Mouse (Mus musculus): ENCODE measurements around the gene Aco1. TPM values are rescaled to one million over a fixed set of nuclear protein-coding genes. Genes with fewer than 3 reads are reported as not detected.

Aco1 gene
- total and polyA plus RNA-seq, 2 experiments from 2014 or later, result 40.0 to 59.6 TPM

DNA sequence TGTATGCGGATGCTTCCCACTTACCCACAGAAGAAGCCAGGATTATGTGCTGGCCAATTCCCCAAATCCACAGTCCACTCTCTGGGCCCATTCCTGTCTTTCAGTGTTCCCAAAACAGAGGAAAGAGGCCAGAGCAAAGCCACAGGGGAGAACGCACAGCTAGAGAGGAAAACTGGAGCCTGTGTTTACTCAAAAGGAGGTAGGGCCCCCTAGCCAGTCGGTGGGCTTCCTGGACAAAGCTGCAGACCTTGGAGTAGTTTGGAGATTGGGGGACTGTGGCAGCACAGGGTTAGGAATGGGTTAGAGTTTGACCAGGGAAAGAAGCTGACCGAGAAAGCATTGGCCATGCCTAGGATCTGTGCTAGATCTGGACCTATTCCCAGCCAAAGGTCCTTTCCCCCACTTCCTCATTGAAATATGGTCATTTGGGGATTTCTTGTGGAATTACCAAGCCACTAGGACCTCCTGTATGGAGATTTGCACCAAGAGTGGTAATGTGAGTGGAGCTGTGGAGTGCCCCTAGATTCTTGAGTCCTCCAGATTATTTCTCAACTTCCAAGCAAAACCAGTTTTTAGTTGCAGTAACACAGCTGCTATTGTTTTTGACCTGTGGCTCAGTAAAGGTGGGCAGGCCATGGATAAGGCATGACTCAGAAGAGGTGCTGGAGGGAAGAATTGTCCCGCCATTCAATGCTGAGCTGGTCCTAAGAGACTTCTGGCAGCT is 14.8 kb downstream of the Aco1 start:
- H3K36me3 ChIP-seq (ENCODE audit: insufficient read depth), result no peaks in the 10 kb centered on the region
- no peak for TF ChIP-seq CTCF (IDR thresholded peaks at IDR 0.05; ENCODE audit: low read depth)
- DNase-seq (no peak), ATAC-seq (no peak)
- WGBS, result 87% methylated on average over 5 of the region's 5 CpGs
- H3K9me3 ChIP-seq (ENCODE audit: low read length), result no peaks in the 10 kb centered on the region
- no peak overlapping the region for H3K4me2 ChIP-seq (ENCODE audit: low read depth)
- H3K9ac ChIP-seq, result no peak overlapping the region
- no peaks in the 10 kb centered on the region for H3K27me3 ChIP-seq (ENCODE audit: insufficient read depth, low read length)
- no peak overlapping the region for H3K27ac ChIP-seq (ENCODE audit: low read depth, low read length)
- H3K4me3 ChIP-seq (ENCODE audit: low read depth, low read length), result no peak overlapping the region
- no peaks in the 10 kb centered on the region for H3K4me1 ChIP-seq (ENCODE audit: insufficient read depth)

DNA sequence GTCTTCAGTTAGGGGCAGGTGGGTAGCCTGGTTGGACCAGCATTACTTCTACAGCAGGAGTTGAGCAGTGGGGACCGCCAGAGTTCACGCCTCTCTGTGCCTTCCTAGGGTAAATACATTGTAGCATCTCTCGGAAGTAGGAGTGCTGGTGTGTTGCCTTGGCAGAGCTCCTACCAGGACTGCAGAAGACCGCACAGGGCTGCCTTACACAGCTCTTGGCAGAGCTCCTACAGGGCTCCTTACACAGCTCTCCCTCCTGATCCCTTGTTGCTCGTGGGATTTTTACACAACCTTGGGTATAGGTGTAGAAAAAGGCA is 15.3 kb downstream of the Aco1 start:
- 56% methylated on average over 5 of the region's 5 CpGs for WGBS

DNA sequence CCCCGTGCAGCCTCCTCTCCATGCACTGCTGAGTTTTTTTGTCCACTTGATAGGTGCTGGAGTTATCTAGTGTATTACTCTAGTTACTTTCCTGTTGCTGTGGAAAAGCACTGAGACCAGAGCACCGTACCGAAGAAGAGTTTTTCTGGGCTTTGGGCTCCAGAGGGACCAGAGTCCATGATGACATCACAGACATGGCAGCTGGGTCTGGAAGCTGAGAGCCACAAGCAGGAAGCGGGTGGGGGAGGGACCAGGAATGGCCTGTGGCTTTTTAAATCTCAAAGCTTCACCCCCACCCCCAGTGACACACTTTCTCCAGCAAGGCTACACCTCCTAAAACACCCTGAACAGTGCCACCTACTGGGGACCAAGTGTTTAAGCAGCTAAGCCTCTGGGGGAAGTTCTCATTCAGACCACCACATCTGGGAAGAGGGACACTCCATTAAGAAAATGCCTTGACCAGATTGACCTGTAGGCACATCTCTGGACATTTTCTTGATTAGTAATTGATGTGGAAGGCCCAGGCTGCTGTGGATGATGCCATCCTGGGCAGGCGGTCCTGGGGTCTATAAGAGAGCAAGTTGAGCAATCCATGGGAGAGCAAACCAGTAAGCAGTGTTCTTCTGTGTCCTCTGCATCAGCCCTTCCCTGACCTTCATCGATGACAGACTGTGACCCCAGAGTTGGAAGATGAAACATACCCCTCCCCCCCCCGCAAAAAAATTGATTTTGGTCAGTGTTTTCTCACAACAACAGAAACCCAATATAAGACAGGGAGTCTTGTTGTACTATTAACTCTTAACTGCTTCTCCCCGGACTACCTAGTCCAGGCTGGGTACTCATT is 17.9 kb downstream of the Aco1 start:
- TF ChIP-seq CTCF (IDR thresholded peaks at IDR 0.05; ENCODE audit: low read depth), result 0 out of 2 replicates have a peak, but pooled peaks have one; percentile 8
- Histone ChIP-seq H3K4me1 (ENCODE audit: insufficient read depth) (no peaks in the 10 kb centered on the region), H3K4me2 (ENCODE audit: low read depth) (no peak overlapping the region), H3K27ac (ENCODE audit: low read depth, low read length) (no peak overlapping the region), H3K9me3 (ENCODE audit: low read length) (no peaks in the 10 kb centered on the region), H3K9ac (no peak overlapping the region), H3K36me3 (ENCODE audit: insufficient read depth) (peaks cover 10% of the 10 kb centered on the region; the same call in 1 of the 2 replicates), H3K27me3 (ENCODE audit: insufficient read depth, low read length) (no peaks in the 10 kb centered on the region), H3K4me3 (ENCODE audit: low read depth, low read length) (no peak overlapping the region)
- DNase-seq, result no peak
- ATAC-seq, result no peak
- 98% methylated on average over 8 of the region's 8 CpGs for WGBS

More for the DNA sequence above, 15.3 kb downstream of the Aco1 start:
- Histone ChIP-seq H3K4me3 (ENCODE audit: low read depth, low read length) (no peak overlapping the region), H3K27me3 (ENCODE audit: insufficient read depth, low read length) (no peaks in the 10 kb centered on the region), H3K9ac (no peak overlapping the region), H3K27ac (ENCODE audit: low read depth, low read length) (no peak overlapping the region), H3K36me3 (ENCODE audit: insufficient read depth) (no peaks in the 10 kb centered on the region), H3K9me3 (ENCODE audit: low read length) (no peaks in the 10 kb centered on the region), H3K4me1 (ENCODE audit: insufficient read depth) (no peaks in the 10 kb centered on the region), H3K4me2 (ENCODE audit: low read depth) (no peak overlapping the region)
- DNase-seq, result no peak
- no peak; the same call in 1 of the 2 replicates for ATAC-seq
- TF ChIP-seq CTCF (IDR thresholded peaks at IDR 0.05; ENCODE audit: low read depth), result no peak

DNA sequence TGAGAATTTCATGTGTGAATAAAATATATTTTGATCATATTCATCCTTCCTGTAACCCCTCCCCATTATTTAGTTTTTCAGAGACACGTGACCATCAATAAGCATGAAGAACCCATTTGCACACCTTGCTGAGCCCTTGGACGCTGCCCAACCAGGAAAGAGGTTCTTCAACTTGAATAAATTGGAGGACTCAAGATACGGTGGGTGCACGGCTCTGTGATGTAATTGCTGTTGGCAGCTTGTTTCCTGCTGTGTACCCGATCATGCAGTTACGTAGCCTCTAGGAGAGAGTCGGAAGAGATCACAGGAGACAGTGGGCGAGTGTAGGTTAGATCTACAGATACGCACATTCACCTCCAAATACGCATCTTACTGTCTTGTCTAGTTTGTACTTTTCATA is 20.8 kb downstream of the Aco1 start:
- no peaks in the 10 kb centered on the region for H3K27me3 ChIP-seq (ENCODE audit: insufficient read depth, low read length)
- H3K4me3 ChIP-seq (ENCODE audit: low read depth, low read length), result no peak overlapping the region
- H3K9ac ChIP-seq, result no peak overlapping the region
- WGBS, result 83% methylated on average over 10 of the region's 10 CpGs
- H3K9me3 ChIP-seq (ENCODE audit: low read length), result no peaks in the 10 kb centered on the region
- H3K36me3 ChIP-seq (ENCODE audit: insufficient read depth), result peaks cover 26% of the 10 kb centered on the region
- H3K4me1 ChIP-seq (ENCODE audit: insufficient read depth), result no peaks in the 10 kb centered on the region
- no peak for TF ChIP-seq CTCF (IDR thresholded peaks at IDR 0.05; ENCODE audit: low read depth)
- no peak overlapping the region for H3K4me2 ChIP-seq (ENCODE audit: low read depth)
- no peak for ATAC-seq
- H3K27ac ChIP-seq (ENCODE audit: low read depth, low read length), result no peak overlapping the region
- no peak for DNase-seq

DNA sequence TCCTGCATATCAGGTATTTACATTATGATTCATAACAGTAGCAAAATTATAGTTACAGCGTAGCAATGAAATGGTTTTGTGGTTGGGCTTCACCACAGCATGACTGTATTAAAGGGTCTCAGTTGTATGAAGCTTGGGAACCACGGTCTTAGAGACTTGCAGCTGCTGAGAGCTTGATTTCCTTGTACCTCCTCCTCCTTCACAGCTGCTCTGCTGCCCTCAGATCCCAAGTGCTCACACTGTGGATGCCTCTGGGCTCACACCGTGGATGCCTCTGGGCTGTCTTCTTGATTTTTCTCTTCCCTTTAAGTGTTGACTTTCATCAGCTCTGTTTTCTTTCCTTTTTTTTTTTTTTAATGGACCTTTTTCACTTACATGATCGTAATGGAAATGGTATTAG is 28.6 kb downstream of the Aco1 start:
- Histone ChIP-seq H3K9me3 (ENCODE audit: low read length) (no peaks in the 10 kb centered on the region), H3K36me3 (ENCODE audit: insufficient read depth) (peaks cover 37% of the 10 kb centered on the region), H3K4me3 (ENCODE audit: low read depth, low read length) (no peak overlapping the region), H3K9ac (no peak overlapping the region), H3K4me2 (ENCODE audit: low read depth) (no peak overlapping the region), H3K27me3 (ENCODE audit: insufficient read depth, low read length) (no peaks in the 10 kb centered on the region), H3K4me1 (ENCODE audit: insufficient read depth) (no peaks in the 10 kb centered on the region), H3K27ac (ENCODE audit: low read depth, low read length) (no peak overlapping the region)
- DNase-seq (no peak), ATAC-seq (no peak)
- TF ChIP-seq CTCF (IDR thresholded peaks at IDR 0.05; ENCODE audit: low read depth), result no peak
- WGBS, result 94% methylated on average over 4 of the region's 4 CpGs

DNA sequence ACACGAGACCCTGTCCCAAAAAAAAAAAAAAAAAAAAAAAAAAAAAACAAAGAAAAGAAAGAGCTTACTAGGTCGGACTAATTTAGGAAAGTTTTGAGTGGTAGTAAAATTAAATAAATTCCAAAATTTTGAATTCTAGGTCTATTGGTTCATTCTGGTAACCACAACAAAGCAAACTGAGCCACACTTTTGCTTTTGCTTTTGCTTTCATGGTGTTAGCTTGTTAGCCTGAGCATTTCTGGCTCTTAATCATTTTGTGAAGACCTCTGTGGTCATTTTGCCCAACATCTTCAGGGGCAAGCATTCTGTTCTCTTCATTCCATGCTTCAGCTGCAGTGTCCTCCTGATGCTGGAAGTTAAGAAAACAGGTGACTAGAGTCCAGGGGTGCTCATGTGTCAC is 29.5 kb downstream of the Aco1 start:
- Histone ChIP-seq H3K9me3 (ENCODE audit: low read length) (no peaks in the 10 kb centered on the region), H3K36me3 (ENCODE audit: insufficient read depth) (peaks cover 32% of the 10 kb centered on the region), H3K9ac (no peak overlapping the region), H3K4me2 (ENCODE audit: low read depth) (no peak overlapping the region), H3K27ac (ENCODE audit: low read depth, low read length) (no peak overlapping the region), H3K4me1 (ENCODE audit: insufficient read depth) (no peaks in the 10 kb centered on the region), H3K4me3 (ENCODE audit: low read depth, low read length) (no peak overlapping the region), H3K27me3 (ENCODE audit: insufficient read depth, low read length) (no peaks in the 10 kb centered on the region)
- no peak for ATAC-seq
- no peak for TF ChIP-seq CTCF (IDR thresholded peaks at IDR 0.05; ENCODE audit: low read depth)
- 88% methylated on average over 2 of the region's 2 CpGs for WGBS
- no peak for DNase-seq

DNA sequence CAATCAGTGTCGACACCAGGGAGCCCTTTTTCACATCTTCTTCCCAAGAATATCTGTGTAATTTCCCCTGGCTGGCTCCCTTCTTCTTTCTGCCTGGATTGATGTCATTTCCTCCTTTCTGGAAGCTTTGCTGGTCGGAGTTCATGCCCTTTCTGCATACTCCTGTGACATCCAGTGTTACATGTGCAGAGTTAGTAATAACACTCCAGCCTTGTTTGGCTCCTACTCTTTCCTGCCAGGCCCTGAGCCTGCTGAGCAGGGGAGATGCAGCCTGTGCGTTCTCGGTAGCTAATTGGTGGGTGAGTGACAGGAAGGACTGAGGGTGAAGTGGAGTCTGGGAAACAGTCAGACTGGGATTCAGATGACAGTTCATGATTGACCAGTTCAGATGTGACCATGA is 31.4 kb downstream of the Aco1 start:
- H3K9ac ChIP-seq, result no peak overlapping the region
- DNase-seq (no peak), ATAC-seq (peak; percentile 16; the same call in 1 of the 2 replicates)

More for the DNA sequence above, 31.4 kb downstream of the Aco1 start:
- H3K4me3 ChIP-seq (ENCODE audit: low read depth, low read length), result no peak overlapping the region
- H3K27ac ChIP-seq (ENCODE audit: low read depth, low read length), result no peak overlapping the region
- H3K4me1 ChIP-seq (ENCODE audit: insufficient read depth), result no peaks in the 10 kb centered on the region
- WGBS, result 65% methylated on average over 4 of the region's 4 CpGs
- H3K4me2 ChIP-seq (ENCODE audit: low read depth), result no peak overlapping the region
- peaks cover 36% of the 10 kb centered on the region for H3K36me3 ChIP-seq (ENCODE audit: insufficient read depth)
- no peak for TF ChIP-seq CTCF (IDR thresholded peaks at IDR 0.05; ENCODE audit: low read depth)
- no peaks in the 10 kb centered on the region for H3K9me3 ChIP-seq (ENCODE audit: low read length)
- no peaks in the 10 kb centered on the region for H3K27me3 ChIP-seq (ENCODE audit: insufficient read depth, low read length)
